Mouse (Mus musculus) Patski (cell line): ENCODE results near the gene Xylt2. TPM values are rescaled to one million over a fixed set of nuclear protein-coding genes. Genes with fewer than 3 reads are reported as not detected.

Source experiments
- ATAC-seq: fragments of 100-300 bp; one replicate; pipeline ENCODE4 v1.8.0; 2021
- CTCF ChIA-PET: fragments of 350-600 bp; sonication (Branson Sonifier 250); formaldehyde crosslinking; loops from one replicate; lab custom pipeline; 2022; ENCODE audit warnings: inconsistent platforms; lab: Charles Lee
- POLR2A ChIA-PET: fragments of 350-600 bp; sonication (Branson Sonifier 250); formaldehyde crosslinking; loops from one replicate; lab custom pipeline; 2022; ENCODE audit warnings: antibody characterized with exemption, inconsistent platforms; lab: Charles Lee
- DNase-seq: peaks from one replicate; pipeline ENCODE4 v3.0.0-alpha.2; 2011; ENCODE audit warnings: low read depth, low spot score
- H3K27me3 ChIP-seq: fragments of 371-371 bp; one replicate; pipeline ENCODE4 v1.5.1; 2021
- CTCF ChIP-seq: fragments of 100-300 bp; IDR thresholded peaks from one replicate; pipeline ENCODE4 v1.5.1; 2021
- in situ Hi-C: fragments of 300-500 bp; cut with MboI; formaldehyde crosslinking; loops from 3 replicates; pipeline ENCODE4 v1.11.1; 2018; ENCODE audit warnings: low pct_unique_long_range_greater_than_20kb, mixed read lengths
- polyA plus RNA-seq: library from polyadenylated mRNA; unstranded; gene quantifications from one replicate; pipeline ENCODE4 v1.2.3, GENCODE M21; 2021

Xylt2 gene
- 34.5 TPM for polyA plus RNA-seq

DNA sequence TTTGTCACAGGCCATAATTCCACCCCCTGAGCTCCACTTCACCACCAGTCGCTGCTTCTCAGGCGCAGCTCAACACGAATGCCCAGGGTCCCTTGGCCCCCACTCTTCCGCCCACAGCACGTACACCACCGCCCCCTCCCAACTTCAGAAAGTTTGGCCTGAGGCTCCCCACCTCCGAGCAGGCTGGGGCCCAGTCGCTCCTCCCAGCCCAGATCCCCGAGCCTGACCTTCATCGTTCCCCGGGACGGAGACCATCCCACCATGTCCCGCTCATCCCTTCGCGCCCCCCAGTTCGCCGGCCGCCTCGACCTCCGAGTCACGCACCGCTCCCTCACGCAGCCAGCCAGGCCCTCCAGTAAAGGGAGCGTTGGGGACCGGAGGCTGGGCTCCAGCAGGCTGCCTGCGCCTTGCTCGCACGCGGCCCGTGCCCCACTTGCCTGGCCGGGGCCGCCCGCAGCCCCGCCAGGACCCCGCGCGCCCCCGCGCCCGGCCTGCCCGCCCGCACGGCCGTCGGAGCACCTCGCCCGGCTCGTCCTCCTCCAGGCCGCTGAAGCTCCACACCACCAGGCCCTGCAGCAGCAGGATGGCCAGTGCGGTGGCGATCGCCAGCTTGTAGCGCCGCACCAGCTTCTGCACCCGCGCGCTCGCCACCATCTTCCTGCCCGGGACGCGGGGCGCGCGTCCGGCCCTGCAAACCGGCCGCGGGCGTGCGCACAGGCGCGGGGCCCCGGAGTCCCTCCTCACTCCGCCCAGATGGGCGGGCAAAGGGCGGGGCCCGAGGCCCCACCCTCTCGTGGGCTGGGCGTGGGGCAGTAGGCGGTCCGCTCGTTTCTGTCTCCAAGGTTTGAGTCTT lies at the start of gene Xylt2:
Gene Xylt2 (minus strand): TSS at position 762 of the 853 bp plus-strand sequence.
- CTCF ChIA-PET: interaction anchor here (1.0 kb wide), 1 partner anchor 53 kb away, joined by 3 read pairs; no protein-coding TSS in a partner anchor
- no peak for DNase-seq
- in situ Hi-C loops: no loop called here
- peaks cover 6% of the 10 kb centered on the region for H3K27me3 ChIP-seq
- POLR2A ChIA-PET: interaction anchor here (0.9 to 1.6 kb wide), 2 partner anchors 12 to 17 kb away, joined by 3 to 4 read pairs; no protein-coding TSS in a partner anchor
- no peak for TF ChIP-seq CTCF
- peak; percentile 77 for ATAC-seq

DNA sequence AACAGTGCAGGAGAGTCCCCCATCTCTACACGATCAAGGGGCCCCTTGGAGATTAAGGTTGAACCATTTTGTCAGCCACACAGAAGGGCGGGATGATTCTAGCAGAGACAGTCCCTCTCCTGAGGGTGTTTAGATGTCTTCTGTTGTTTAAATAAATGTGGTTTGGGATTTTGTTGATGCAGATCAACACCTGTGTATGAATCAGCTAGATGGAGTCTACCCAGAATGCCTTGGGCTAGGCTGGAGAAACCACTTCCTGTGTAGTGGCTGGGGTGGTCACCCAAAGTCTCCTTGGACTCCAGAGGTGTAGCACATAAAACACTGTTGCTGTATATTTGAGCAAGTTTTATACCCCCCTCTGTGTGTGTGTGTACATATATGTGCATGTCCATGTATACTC lies 41.9 kb upstream of the Xylt2 start:
- peaks cover under 1% of the 10 kb centered on the region for H3K27me3 ChIP-seq

DNA sequence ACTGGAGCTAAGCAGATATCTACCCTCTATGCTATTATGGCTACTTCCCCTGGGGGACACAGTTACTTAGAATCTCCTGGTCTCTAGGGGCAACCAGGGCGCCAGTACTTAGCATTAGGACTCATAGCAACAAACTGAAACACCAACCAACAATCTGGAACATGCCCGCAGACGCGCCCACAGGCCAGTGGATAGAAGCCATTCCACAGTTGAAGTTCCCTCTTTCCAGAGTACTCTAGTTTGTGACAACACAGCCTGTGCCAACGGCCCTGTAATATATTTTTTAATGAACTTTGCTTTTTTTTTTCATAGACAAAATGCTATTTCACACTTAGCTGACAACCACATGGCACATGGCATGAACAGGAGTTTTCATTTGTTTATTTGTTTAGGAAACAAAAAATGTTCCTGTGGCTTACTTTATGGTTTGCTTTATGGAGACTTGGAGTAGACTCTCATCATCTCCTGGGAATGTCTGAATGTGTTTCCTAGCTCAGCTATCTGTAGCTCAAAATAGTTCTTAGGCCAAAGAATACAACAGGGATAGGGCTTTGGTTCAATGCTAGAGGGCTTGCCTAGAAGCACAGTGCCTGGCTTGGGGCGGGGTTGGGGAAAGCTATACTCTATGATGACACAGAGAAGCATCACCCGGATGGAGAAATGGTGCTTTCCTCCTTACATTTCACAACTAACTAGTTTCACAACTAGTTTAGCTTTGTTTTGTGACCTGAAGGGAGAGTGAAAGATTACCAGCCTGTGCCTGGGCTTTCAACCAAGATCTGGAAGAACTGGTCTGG lies 41.0 kb upstream of the Xylt2 start:
- in situ Hi-C loops: no loop called here
- ATAC-seq (no peak), DNase-seq (no peak)
- no peak for TF ChIP-seq CTCF
- POLR2A ChIA-PET: no interaction called here
- no peaks in the 10 kb centered on the region for H3K27me3 ChIP-seq
- CTCF ChIA-PET: interaction anchor here (1.7 to 5.6 kb wide), 2 partner anchors 11 to 12 kb away, joined by 6 to 33 read pairs; no protein-coding TSS in a partner anchor

More for the DNA sequence above, 41.9 kb upstream of the Xylt2 start:
- POLR2A ChIA-PET: interaction anchor here (1.3 kb wide), 1 partner anchor 10 kb away, joined by 3 read pairs; no protein-coding TSS in a partner anchor
- TF ChIP-seq CTCF: no peak
- CTCF ChIA-PET: interaction anchor here (1.7 to 5.6 kb wide), 2 partner anchors 11 to 12 kb away, joined by 6 to 33 read pairs; no protein-coding TSS in a partner anchor
- in situ Hi-C loops: no loop called here
- no peak for DNase-seq
- no peak for ATAC-seq

DNA sequence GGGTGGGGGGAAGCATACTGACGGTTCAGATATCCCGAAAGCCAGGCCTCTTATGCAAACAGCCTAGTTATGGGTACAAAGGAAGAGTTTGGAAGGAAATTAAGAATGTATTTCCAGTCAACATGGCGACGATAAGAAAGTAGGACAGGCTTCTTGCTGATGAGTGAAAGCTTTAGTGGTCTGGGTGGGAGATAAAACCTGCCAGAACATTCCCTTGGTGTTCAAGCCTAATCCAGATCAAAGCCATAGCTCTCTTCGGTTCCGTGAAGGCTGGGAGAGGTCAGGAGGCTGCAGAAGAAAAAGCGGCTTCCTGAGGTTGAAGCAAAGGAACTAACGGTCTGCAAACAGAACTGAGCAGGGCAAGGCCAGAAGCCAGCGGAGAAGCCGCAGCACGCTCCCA lies 39.9 kb upstream of the Xylt2 start:
- TF ChIP-seq CTCF: no peak
- ATAC-seq (no peak), DNase-seq (no peak)
- in situ Hi-C loops: no loop called here
- H3K27me3 ChIP-seq: no peaks in the 10 kb centered on the region
- CTCF ChIA-PET: interaction anchor here (5.6 kb wide), 1 partner anchor 13 kb away, joined by 33 read pairs; no protein-coding TSS in a partner anchor
- POLR2A ChIA-PET: no interaction called here

DNA sequence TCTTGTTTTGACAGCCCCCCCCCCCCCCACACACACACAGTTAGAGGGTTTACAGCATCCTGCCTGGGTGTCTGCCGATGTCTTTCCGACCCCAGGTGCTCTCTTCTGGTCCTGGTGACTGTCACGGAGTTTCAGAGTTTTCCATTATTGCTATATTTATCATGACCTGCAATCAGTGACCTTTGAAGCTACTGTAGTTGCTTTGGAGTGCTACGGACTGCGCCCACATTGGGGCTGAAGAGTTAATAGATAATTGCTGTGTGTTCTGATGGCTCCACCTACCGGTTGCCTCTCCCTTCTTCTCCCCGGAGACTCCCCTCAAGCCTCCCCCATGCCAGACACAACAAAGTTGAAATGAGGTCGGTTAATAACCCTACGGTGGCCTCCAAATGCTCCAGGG lies 39.4 kb upstream of the Xylt2 start:
- DNase-seq (no peak), ATAC-seq (no peak)
- in situ Hi-C loops: no loop called here
- H3K27me3 ChIP-seq: no peaks in the 10 kb centered on the region
- no peak for TF ChIP-seq CTCF
- CTCF ChIA-PET: interaction anchor here (5.6 kb wide), 1 partner anchor 14 kb away, joined by 33 read pairs; no protein-coding TSS in a partner anchor
- POLR2A ChIA-PET: no interaction called here

DNA sequence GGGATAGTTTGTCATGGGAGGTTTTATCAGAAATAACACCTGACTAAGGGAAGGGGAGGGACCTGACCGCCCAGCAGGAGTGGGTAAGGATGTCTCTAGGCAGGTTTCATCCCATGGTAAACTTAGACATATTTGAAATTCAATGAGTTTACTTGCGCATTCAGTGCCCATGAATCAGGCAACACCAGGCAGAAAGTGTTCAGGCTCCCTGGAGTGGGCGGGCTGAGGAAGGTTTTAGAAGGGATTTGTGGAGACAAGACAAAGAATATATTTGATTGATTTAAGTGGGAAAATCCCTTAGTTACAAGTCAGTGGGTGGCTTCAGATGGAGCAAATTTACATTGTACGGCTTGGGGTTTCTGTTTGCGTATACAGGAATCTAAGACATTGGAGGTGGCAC lies 38.3 kb upstream of the Xylt2 start:
- in situ Hi-C loops: no loop called here
- no peaks in the 10 kb centered on the region for H3K27me3 ChIP-seq
- POLR2A ChIA-PET: no interaction called here
- DNase-seq (no peak), ATAC-seq (no peak)
- CTCF ChIA-PET: no interaction called here
- TF ChIP-seq CTCF: no peak

DNA sequence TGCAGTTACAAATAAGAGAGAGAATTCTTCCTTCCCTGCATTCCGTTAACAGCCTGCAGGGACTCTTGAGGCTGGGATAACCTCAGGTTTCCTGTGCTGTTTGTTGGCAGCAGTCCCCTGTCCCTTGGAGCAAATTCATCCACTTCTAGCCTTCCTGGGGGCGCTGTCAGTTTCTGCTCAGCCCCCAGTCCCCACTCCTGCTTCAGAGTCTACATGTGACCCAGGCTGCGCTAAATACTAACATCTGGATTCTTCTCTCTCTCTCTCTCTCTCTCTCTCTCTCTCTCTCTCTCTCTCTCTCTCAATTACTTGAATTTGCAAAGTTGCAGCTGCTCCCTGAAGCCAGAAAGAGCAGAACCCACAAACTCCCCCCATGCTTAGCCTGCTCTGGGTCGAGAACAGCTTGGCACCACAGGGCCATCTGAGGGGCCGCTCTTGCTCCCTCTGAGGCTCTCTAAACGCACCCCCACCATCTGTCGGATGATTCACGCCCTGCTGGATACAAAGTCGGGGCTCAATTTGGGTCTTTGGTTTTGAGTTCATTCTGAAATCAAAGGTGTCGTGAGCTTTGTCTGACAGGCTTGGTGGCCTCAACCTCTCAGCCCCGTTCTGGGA lies 36.0 kb upstream of the Xylt2 start:
- ATAC-seq (no peak), DNase-seq (no peak)
- TF ChIP-seq CTCF: no peak
- CTCF ChIA-PET: no interaction called here
- POLR2A ChIA-PET: no interaction called here
- in situ Hi-C loops: no loop called here
- H3K27me3 ChIP-seq: no peaks in the 10 kb centered on the region

DNA sequence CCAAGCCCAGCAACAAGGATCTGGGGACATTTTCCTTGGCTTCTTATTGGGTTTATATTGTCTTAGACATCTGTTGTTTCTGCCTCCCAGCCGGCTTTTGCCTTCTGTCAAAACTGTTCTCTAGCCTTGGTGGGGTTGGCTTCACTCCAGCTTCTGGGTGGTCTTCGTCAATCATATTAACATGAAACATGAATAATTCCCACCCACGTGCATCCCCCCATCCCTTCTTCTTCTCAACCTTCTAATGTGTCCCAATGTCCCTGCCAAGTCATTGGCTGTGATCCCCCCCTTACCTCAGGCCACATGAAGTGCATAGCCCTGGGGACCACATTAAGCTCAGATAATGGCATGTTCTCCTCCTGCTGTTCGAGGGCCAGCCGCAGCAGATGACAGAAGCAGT lies 27.2 kb upstream of the Xylt2 start, which contains the start of gene Gm11541:
Gene Gm11541 (minus strand): TSS at position 28 of the 400 bp plus-strand sequence.
- ATAC-seq (no peak), DNase-seq (no peak)
- CTCF ChIA-PET: interaction anchor here (1.7 kb wide), 1 partner anchor 17 kb away, joined by 4 read pairs; no protein-coding TSS in a partner anchor
- TF ChIP-seq CTCF: no peak
- POLR2A ChIA-PET: no interaction called here
- in situ Hi-C loops: no loop called here
- H3K27me3 ChIP-seq: no peaks in the 10 kb centered on the region

DNA sequence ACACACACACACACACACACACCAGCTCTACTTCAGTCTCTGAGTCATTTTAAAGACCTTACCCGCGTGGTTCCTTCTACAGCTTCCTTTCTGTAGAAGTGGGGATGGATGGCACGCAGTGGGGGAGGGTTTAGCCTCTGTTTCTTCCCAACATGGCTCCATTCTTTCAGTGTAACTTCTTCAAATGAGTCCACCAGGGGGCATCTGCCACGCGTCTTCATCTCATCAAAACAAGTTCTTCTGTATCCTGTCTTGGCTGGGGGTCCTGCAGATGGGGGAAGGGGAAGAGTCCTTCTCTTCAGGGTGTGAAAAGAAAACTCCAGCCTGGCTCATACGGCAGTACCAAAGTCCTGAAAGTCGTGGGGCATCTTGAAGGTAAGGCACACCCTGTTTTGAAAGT lies 26.7 kb upstream of the Xylt2 start:
- DNase-seq: no peak
- ATAC-seq: no peak
- ChIA-PET CTCF (no interaction called here), POLR2A (no interaction called here)
- H3K27me3 ChIP-seq: no peaks in the 10 kb centered on the region
- TF ChIP-seq CTCF: no peak
- in situ Hi-C loops: no loop called here

DNA sequence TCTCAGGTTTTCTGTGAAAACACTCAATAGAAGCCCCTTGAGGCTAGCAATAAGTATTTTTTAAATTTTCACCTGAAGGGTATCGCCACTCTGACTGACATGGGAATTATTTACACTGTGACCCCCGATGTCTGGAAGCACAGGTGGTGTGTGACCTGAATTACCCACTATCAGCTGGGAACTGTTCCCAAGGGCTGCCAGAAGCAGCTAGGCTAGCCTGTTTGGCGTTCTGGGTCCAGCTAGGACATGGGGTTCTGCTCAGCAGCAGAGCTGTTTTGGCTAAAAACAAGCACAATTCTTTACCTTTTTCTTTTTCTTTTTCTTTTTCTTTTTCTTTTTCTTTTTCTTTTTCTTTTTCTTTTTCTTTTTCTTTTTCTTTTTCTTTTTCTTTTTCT lies 24.9 kb upstream of the Xylt2 start:
- in situ Hi-C loops: no loop called here
- peaks cover 4% of the 10 kb centered on the region for H3K27me3 ChIP-seq
- no peak for ATAC-seq
- ChIA-PET CTCF (no interaction called here), POLR2A (interaction anchor here (0.7 kb wide), 1 partner anchor 288 kb away, joined by 7 read pairs; no protein-coding TSS in a partner anchor)
- no peak for TF ChIP-seq CTCF
- no peak for DNase-seq
